Mouse (Mus musculus) mouse embryonic stem cell (cell line): ENCODE measurements at regions not wholly inside any gene's neighbourhood (a gene's known extent, or its start where the extent isn't known, plus 50 kb on each side); places are given as distances from the start of the nearest gene placed in this dataset.

ENCODE experiments used
- in situ Hi-C, 2 experiments: fragments of 300-500 bp; cut with MboI; formaldehyde crosslinking; loops; 1 replicate in 1 of 2; 3 replicates in 1 of 2; pipeline ENCODE4 v1.14.3; 2019 to 2020; ENCODE audit warnings: low sequenced_read_pairs in 2 of 2, low pct_unique_long_range_greater_than_20kb in 1 of 2, mixed read lengths in 1 of 2; ENCODE audit not compliant: unreplicated experiment in 1 of 2

GRCm38 (mm10) chr8:77836902-77837489 lies 112.7 kb upstream of the Ednra start:
- in situ Hi-C loops = no loop called here

DNA sequence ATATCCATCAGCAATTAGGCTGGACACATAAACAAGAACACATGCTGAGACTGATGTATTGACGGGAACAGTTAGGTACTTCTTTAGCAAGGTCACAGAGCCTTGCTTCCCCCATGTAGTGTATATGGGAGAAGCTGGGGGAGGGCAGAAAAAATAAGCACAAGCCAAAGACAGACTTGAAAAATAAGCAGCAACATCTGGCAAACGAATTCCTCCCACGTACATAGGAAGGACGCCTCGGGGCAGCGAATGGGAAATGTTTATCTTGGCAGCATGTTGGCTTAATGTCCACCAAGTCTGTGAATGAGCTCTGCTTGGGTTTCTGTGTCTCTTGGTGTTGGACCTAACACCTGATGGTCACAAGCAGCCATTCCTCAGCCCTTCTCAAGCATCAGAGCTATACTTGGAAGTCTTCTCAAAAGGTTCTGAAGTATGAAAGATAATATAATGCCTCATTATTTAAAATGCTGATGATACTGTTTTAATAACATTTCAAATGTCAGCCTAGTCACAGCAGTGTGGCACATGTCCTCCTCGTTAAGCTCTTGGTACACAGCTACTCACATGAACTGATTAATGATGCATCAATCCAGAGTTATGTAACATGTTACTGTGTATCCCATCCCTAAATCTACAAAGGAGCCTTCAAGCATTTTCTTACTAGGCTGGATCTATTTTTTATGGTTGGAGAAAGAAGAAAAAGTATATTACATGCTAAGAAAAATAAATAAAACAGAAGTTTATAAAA lies 118.3 kb upstream of the Ednra start:
- in situ Hi-C loops = no loop called here

- in situ Hi-C loops = no loop called here
These were observed 119.0 kb upstream of the Ednra start for GRCm38 (mm10) chr8:77843229-77843628.

- in situ Hi-C loops = no loop called here
These were observed 126.3 kb upstream of the Ednra start for GRCm38 (mm10) chr8:77850523-77850922.

DNA sequence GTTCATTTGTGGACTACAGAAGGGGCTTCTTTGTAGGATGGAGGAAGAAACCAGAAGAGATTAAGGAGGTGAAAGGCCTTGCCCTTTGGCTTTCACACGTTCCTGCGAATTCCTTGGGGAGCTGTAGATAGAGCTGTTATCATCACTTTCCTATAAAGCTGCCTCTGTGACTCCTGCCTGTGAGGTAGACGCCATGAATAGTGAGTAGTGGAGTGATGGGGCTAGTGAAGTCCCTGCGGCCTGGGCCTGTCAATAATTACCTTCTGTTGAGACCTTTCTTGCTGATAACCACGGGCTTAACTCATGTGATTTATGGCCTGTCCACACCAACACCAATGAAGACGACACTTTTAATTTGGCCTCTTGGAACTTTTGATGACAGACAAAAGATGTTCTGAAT lies 146.0 kb upstream of the Ednra start:
- in situ Hi-C loops = no loop called here

DNA sequence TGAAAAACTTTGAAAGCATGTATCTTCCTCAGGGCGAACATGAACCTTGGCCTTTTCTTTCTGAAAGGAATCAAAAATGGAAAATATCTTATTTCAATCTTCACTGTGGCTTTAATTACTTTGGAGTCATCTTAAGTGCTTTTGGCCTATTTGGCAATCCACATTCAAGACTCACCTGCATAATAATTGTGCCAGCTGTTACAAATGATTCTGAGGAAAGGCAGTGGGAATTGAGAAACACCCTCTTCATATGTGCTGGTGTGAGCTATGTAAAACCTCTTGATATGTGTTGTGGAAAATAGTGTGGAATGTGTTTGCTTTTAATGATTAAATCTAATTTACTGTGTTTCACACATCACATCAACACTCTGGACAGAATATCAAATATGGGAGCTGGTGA lies 148.5 kb upstream of the Ednra start:
- in situ Hi-C loops = no loop called here

- in situ Hi-C loops = no loop called here
These were observed 195.5 kb upstream of the Ednra start for GRCm38 (mm10) chr8:77919776-77920175.

DNA sequence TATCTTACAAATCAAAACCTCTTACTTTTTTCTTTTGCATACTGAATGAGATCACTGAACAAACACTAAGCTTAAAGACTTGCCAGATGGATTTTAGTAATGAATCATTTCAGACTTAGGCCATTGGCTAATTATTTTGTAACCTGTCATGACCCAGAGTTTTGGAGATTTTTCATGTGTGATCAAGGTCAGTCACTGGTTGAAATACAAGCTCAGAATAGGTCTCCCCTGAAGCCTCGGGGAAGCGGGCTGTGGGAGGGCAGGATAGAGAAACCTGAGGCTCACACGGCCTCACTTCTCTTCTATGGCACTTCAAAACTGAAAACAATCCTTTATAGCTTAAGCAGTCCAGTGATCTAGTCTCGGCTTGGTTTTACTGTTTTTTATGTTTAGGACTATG lies 197.6 kb upstream of the Ednra start:
- in situ Hi-C loops = no loop called here

GRCm38 (mm10) chr8:77947702-77948101 lies 223.4 kb upstream of the Ednra start:
- in situ Hi-C loops = no loop called here

DNA sequence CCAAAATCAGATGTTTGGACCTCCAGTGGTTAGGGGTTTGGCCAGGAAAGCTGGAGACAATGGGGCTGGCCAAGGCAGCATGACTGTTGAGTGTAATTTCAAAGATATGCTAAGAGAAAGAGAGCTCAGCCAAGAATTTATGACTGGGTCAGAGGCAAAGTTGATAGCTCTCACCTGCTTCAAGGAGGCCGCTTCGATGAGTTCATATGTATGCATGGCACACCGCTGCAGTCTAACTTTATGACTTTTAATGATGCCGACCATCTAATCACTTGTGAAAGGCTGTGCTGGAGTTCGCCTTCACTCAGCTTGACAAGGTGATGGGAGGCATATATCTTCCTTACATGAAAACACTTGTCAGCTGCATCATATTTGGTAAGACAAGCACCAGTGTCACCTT lies 225.4 kb upstream of the Ednra start:
- in situ Hi-C loops = no loop called here

GRCm38 (mm10) chr8:77958814-77959372 lies 234.6 kb upstream of the Ednra start:
- in situ Hi-C loops = no loop called here

GRCm38 (mm10) chr8:77963102-77963698 lies 238.9 kb upstream of the Ednra start:
- in situ Hi-C loops = no loop called here

- in situ Hi-C loops = no loop called here
These were observed 242.7 kb upstream of the Ttc29 start for GRCm38 (mm10) chr8:77970378-77970777.

GRCm38 (mm10) chr8:77973714-77974113 lies 239.4 kb upstream of the Ttc29 start:
- in situ Hi-C loops = no loop called here

GRCm38 (mm10) chr8:77979106-77979505 lies 234.0 kb upstream of the Ttc29 start:
- in situ Hi-C loops = loop anchor here in 1 of 2 experiments (25.0 kb wide), 1 partner anchor 567 kb away; no protein-coding TSS in a partner anchor

- in situ Hi-C loops = loop anchor here in 1 of 2 experiments (25.0 kb wide), 1 partner anchor 568 kb away; no protein-coding TSS in a partner anchor
These were observed 232.4 kb upstream of the Ttc29 start for GRCm38 (mm10) chr8:77980701-77981100.

GRCm38 (mm10) chr8:77982031-77982430 lies 231.1 kb upstream of the Ttc29 start:
- in situ Hi-C loops = loop anchor here in 1 of 2 experiments (25.0 kb wide), 1 partner anchor 570 kb away; no protein-coding TSS in a partner anchor

DNA sequence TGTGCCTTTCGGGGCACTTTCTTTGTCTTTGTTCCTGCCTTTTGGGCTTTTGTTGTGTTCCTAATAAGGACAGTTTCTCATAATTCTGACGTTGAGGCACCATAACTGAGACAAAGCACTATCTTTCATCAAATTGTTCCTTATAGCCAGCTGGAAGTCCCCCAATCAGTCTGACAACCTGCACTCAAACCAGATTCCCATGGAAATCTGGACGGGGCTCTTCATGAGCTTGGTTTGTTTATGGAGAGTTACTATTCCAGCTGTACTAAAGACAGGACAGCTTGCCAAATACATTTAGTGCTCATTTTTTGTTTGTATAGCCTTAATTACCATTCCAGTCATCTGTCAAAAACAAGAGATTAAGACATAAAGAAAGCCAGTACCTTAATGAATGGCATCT lies 229.6 kb upstream of the Ttc29 start:
- in situ Hi-C loops = loop anchor here in 1 of 2 experiments (25.0 kb wide), 1 partner anchor 571 kb away; no protein-coding TSS in a partner anchor

DNA sequence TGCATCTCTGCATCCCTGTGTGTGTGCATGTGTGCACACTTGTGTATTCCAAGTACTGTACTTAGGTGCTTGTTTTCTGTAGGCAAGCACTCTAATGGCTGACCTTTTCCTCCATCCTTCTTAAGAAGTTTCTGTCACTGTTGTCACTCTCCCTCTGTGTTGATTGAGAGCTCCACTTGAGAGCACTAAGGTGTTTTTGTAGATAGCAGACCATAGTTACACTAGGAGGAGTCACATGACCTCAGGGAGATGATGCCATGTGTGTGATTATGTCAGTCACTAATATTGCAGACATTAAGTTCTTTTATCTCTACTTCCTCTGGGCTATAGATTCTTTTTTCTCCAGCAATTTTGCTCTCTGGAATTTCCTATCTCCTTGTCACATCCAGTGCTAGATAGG lies 225.9 kb upstream of the Ttc29 start:
- in situ Hi-C loops = loop anchor here in 1 of 2 experiments (25.0 kb wide), 1 partner anchor 575 kb away; no protein-coding TSS in a partner anchor
